Mouse (Mus musculus) lung, adult 2 months (tissue): ENCODE measurements around the gene Srp68.

Experiments
- CTCF ChIP-seq: fragments of 200-500 bp; IDR thresholded peaks from 2 replicates; pipeline ENCODE4 v1.5.1; 2011; ENCODE audit warnings: mild to moderate bottlenecking, low read length, control low read depth; ENCODE audit not compliant: insufficient read depth
- POLR2A ChIP-seq: fragments of 200-500 bp; IDR thresholded peaks from 2 replicates; pipeline ENCODE4 v1.6.1; 2011; ENCODE audit warnings: low read depth, mild to moderate bottlenecking, control low read depth, low read length, borderline replicate concordance; ENCODE audit errors: extremely low read depth

GRCm38 (mm10) chr11:116232427-116232826 is 41.6 kb downstream of the Srp68 start:
- TF ChIP-seq CTCF (no peak), POLR2A (no peak)
